In genomic region chr19:38238213-38238951, GRCm38 (mm10) we compare ENCODE assay signal across 8 mouse cellular contexts. TPM values are rescaled to one million over a fixed set of nuclear protein-coding genes. Genes with fewer than 3 reads are reported as not detected.
A peak's percentile ranks its signal among the peaks of the same experiment; 100 is the strongest.
DNase-seq lines count a peak whose midpoint lies in the region; ATAC-seq and TF ChIP-seq lines count a peak whose summit lies in the region.

No protein-coding gene starts in this region.

- intact Hi-C loops in left cerebral cortex, adult 2 months (cut with DNase I), result loop anchor here (1.0 kb wide), 2 partner anchors 14 to 26 kb away; partner anchors contain the start of genes Fra10ac1 and Lgi1

- 57% methylated on average over 12 of the region's 12 CpGs for WGBS in liver, embryonic 11.5 days

- no peaks in the 10 kb centered on the region for H3K36me3 ChIP-seq in liver, embryonic 11.5 days (ENCODE audit: control insufficient read depth, insufficient read depth, low read length)

- no peaks in the 10 kb centered on the region for H3K27me3 ChIP-seq in liver, embryonic 11.5 days (replicated peaks; ENCODE audit: control insufficient read depth, insufficient read depth, low read length)

- H3K4me2 ChIP-seq in liver, embryonic 11.5 days, result no peak overlapping the region

- H3K4me1 ChIP-seq in liver, embryonic 11.5 days (replicated peaks; ENCODE audit: control insufficient read depth, insufficient read depth, low read length), result no peaks in the 10 kb centered on the region

- H3K27ac ChIP-seq in left cerebral cortex, adult 2 months, result peak overlapping the region; percentile 79
- no peak overlapping the region for H3K27ac ChIP-seq in liver, embryonic 11.5 days (ENCODE audit: low read depth, low read length)

- peak; percentile 15 for DNase-seq in adrenal gland, postnatal 25 days
- DNase-seq in adrenal gland, postnatal 4 days (ENCODE audit: low spot score in 2 of 2), result no peak
- DNase-seq in left cerebral cortex, adult 2 months (ENCODE audit: extremely low spot score in 1 of 2, low spot score in 2 of 2), result peak; percentile 49 to 77
- DNase-seq in right cerebral cortex, postnatal 14 days, result peak; percentile 50
- no peak for DNase-seq in yolk sac, embryonic 10.5 days (ENCODE audit: low spot score)
- DNase-seq in B cell, adult 2 months, result no peak
- no peak for DNase-seq in liver, embryonic 11.5 days (ENCODE audit: low spot score)

- no peak overlapping the region for H3K4me3 ChIP-seq in left cerebral cortex, adult 2 months
- no peak overlapping the region for H3K4me3 ChIP-seq in liver, embryonic 11.5 days (ENCODE audit: low read depth, low read length)

- H3K9me3 ChIP-seq in liver, embryonic 11.5 days (ENCODE audit: control insufficient read depth, low read length), result no peaks in the 10 kb centered on the region

- TF ChIP-seq CTCF in left cerebral cortex, adult 2 months (IDR thresholded peaks at IDR 0.05), result no peak

- no peak overlapping the region for H3K9ac ChIP-seq in liver, embryonic 11.5 days (ENCODE audit: low read depth, low read length)

- peak; percentile 92 for ATAC-seq in frontal cortex, adult (ENCODE audit: low TSS enrichment)
- ATAC-seq in liver, embryonic 11.5 days (replicated peaks; ENCODE audit: low FRiP score), result no peak

RNA-seq across cellular contexts. Expression of gene Fra10ac1, which starts 14.4 kb away (rescaled TPM):
- total RNA-seq in adrenal gland, postnatal 25 days (2021), result 19.0 and 22.8 TPM in 2 replicates
- 10 to 100 TPM; 16.6 to 19.3 TPM for total RNA-seq in adrenal gland, postnatal 4 days (2021)
- 10 to 100 TPM; 14.4 to 16.3 TPM for total RNA-seq in left cerebral cortex, adult 2 months (2021)
- 35.0 and 35.9 TPM in 2 replicates for polyA plus RNA-seq in liver, embryonic 11.5 days (2014; fragmentation: Nextera tagmentation; extraction: Ambion mirVana)

RNA-seq across cellular contexts. Expression of gene Lgi1, which starts 26.0 kb away (rescaled TPM):
- total RNA-seq in adrenal gland, postnatal 25 days (2021), result 1.2 and 2.0 TPM in 2 replicates
- 1 to 10 TPM; 4.6 to 5.3 TPM for total RNA-seq in adrenal gland, postnatal 4 days (2021)
- total RNA-seq in left cerebral cortex, adult 2 months (2021), result 100 to 1,000 TPM; 133 to 144 TPM
- polyA plus RNA-seq in liver, embryonic 11.5 days (2014; fragmentation: Nextera tagmentation; extraction: Ambion mirVana), result 0.16 and 0.19 TPM in 2 replicates

Comparison
In these comparisons a context has a peak if more than half of its experiments do, and no peak if none do; other contexts are left out.
1. DNase-seq: peak in adrenal gland, postnatal 25 days (single experiment), left cerebral cortex, adult 2 months (2 of 2) and right cerebral cortex, postnatal 14 days (single experiment); none in adrenal gland, postnatal 4 days (0 of 2), yolk sac, embryonic 10.5 days (single experiment), B cell, adult 2 months (0 of 2) and liver, embryonic 11.5 days (single experiment).
2. RNA of gene Lgi1, which starts 26.0 kb away (total RNA-seq): 133 to 144 TPM in left cerebral cortex, adult 2 months; 4.6 to 5.3 TPM in adrenal gland, postnatal 4 days and 1.2 to 2.0 TPM in adrenal gland, postnatal 25 days; every median in the first group is over 10 times any median in the second.